Comparison of ENCODE assay signal across 8 mouse cellular contexts in genomic region chr14:118936952-118937351, GRCm38 (mm10). TPM values are rescaled to one million over a fixed set of nuclear protein-coding genes. Genes with fewer than 3 reads are reported as not detected.
DNase-seq lines count a peak whose midpoint lies in the region; ATAC-seq and TF ChIP-seq lines count a peak whose summit lies in the region.

No protein-coding gene starts in this region.

- H3K4me1 ChIP-seq in kidney, embryonic 16.5 days (ENCODE audit: insufficient read depth, low read length) = peaks cover 25% of the 10 kb centered on the region
- peaks cover 55% of the 10 kb centered on the region for H3K4me1 ChIP-seq in embryonic facial prominence, embryonic 10.5 days
- peaks cover 20% of the 10 kb centered on the region for H3K4me1 ChIP-seq in intestine, embryonic 14.5 days (replicated peaks; ENCODE audit: control insufficient read depth, insufficient read depth, low read length)
- H3K4me1 ChIP-seq in midbrain, postnatal 0 days (ENCODE audit: insufficient read depth, low read length) = 0 out of 2 replicates have a peak, but pooled peaks cover 3% of the 10 kb centered on the region

- 28% methylated on average over 4 of the region's 4 CpGs for WGBS in kidney, embryonic 16.5 days
- WGBS in embryonic facial prominence, embryonic 10.5 days = 28% methylated on average over 4 of the region's 4 CpGs
- 33% methylated on average over 4 of the region's 4 CpGs for WGBS in intestine, embryonic 14.5 days
- WGBS in midbrain, postnatal 0 days = 31% methylated on average over 4 of the region's 4 CpGs

- no peak for ATAC-seq in kidney, embryonic 16.5 days (ENCODE audit: low FRiP score, low TSS enrichment)
- ATAC-seq in intestine, embryonic 14.5 days (replicated peaks; ENCODE audit: low FRiP score, low TSS enrichment, low read depth) = no peak; the same call in 1 of the 2 replicates
- ATAC-seq in midbrain, postnatal 0 days (ENCODE audit: low FRiP score) = no peak; the same call in 1 of the 2 replicates

- H3K36me3 ChIP-seq in kidney, embryonic 16.5 days (ENCODE audit: insufficient read depth, low read length) = no peaks in the 10 kb centered on the region
- H3K36me3 ChIP-seq in embryonic facial prominence, embryonic 10.5 days (replicated peaks) = no peaks in the 10 kb centered on the region
- no peaks in the 10 kb centered on the region for H3K36me3 ChIP-seq in intestine, embryonic 14.5 days (ENCODE audit: control insufficient read depth, insufficient read depth, low read length)
- H3K36me3 ChIP-seq in midbrain, postnatal 0 days (ENCODE audit: insufficient read depth, low read length) = no peaks in the 10 kb centered on the region

- peak overlapping the region; percentile 78 for H3K27ac ChIP-seq in kidney, embryonic 16.5 days (ENCODE audit: low read length)
- H3K27ac ChIP-seq in embryonic facial prominence, embryonic 10.5 days (replicated peaks) = peak overlapping the region; percentile 96
- peak overlapping the region; percentile 84 for H3K27ac ChIP-seq in intestine, embryonic 14.5 days (ENCODE audit: low read depth)
- H3K27ac ChIP-seq in midbrain, postnatal 0 days (ENCODE audit: low read depth, low read length) = peak overlapping the region; percentile 81; the same call in 1 of the 2 replicates

- DNase-seq in kidney, postnatal 14 days = no peak
- no peak for DNase-seq in embryonic facial prominence, embryonic 10.5 days (ENCODE audit: low spot score)
- DNase-seq in intestine, embryonic 14.5 days (ENCODE audit: low spot score) = peak; percentile 60
- no peak for DNase-seq in midbrain, postnatal 0 days (ENCODE audit: low spot score)
- no peak for DNase-seq in left cerebral cortex, adult 8-10 months (ENCODE audit: low spot score in 2 of 2)
- no peak for DNase-seq in T-cell, adult 2 months (ENCODE audit: low spot score)
- DNase-seq in adrenal gland, postnatal 25 days = no peak

- no peaks in the 10 kb centered on the region for H3K9me3 ChIP-seq in kidney, embryonic 16.5 days (ENCODE audit: low read length)
- no peaks in the 10 kb centered on the region for H3K9me3 ChIP-seq in embryonic facial prominence, embryonic 10.5 days
- no peaks in the 10 kb centered on the region for H3K9me3 ChIP-seq in intestine, embryonic 14.5 days (ENCODE audit: control insufficient read depth, low read length)
- no peaks in the 10 kb centered on the region for H3K9me3 ChIP-seq in midbrain, postnatal 0 days (ENCODE audit: low read length)

- peak overlapping the region; percentile 68 for H3K9ac ChIP-seq in kidney, embryonic 16.5 days (replicated peaks; ENCODE audit: low read length)
- H3K9ac ChIP-seq in intestine, embryonic 14.5 days (ENCODE audit: low read length) = peak overlapping the region; percentile 70
- H3K9ac ChIP-seq in midbrain, postnatal 0 days (replicated peaks; ENCODE audit: low read length, poor library complexity, severe bottlenecking) = peak overlapping the region; percentile 66

- no peak for TF ChIP-seq CTCF in midbrain, postnatal 0 days (IDR thresholded peaks at IDR 0.05)

- peak overlapping the region; percentile 99 for H3K4me3 ChIP-seq in kidney, embryonic 16.5 days (ENCODE audit: low read length)
- peak overlapping the region; percentile 100 for H3K4me3 ChIP-seq in embryonic facial prominence, embryonic 10.5 days
- peak overlapping the region; percentile 96 for H3K4me3 ChIP-seq in intestine, embryonic 14.5 days (ENCODE audit: low read depth, low read length)
- H3K4me3 ChIP-seq in midbrain, postnatal 0 days (ENCODE audit: low read depth, low read length) = peak overlapping the region; percentile 100

- peak overlapping the region; percentile 70 for H3K4me2 ChIP-seq in kidney, embryonic 16.5 days (replicated peaks; ENCODE audit: low read depth, low read length)
- H3K4me2 ChIP-seq in intestine, embryonic 14.5 days (ENCODE audit: low read length) = peak overlapping the region; percentile 61
- peak overlapping the region; percentile 71 for H3K4me2 ChIP-seq in midbrain, postnatal 0 days (ENCODE audit: low read depth, low read length, poor library complexity, severe bottlenecking)

- no peaks in the 10 kb centered on the region for H3K27me3 ChIP-seq in kidney, embryonic 16.5 days (ENCODE audit: insufficient read depth, low read length)
- H3K27me3 ChIP-seq in embryonic facial prominence, embryonic 10.5 days (replicated peaks; ENCODE audit: low read depth, poor library complexity, severe bottlenecking) = no peaks in the 10 kb centered on the region
- no peaks in the 10 kb centered on the region for H3K27me3 ChIP-seq in intestine, embryonic 14.5 days (replicated peaks; ENCODE audit: control insufficient read depth, insufficient read depth, low read length)
- H3K27me3 ChIP-seq in midbrain, postnatal 0 days (ENCODE audit: insufficient read depth, low read length) = no peaks in the 10 kb centered on the region

RNA-seq across cellular contexts. Expression of gene Dnajc3, which starts 0.8 kb away (rescaled TPM):
- 48.9 and 52.3 TPM in 2 replicates for polyA plus RNA-seq in kidney, embryonic 16.5 days (2015; fragmentation: Nextera tagmentation; extraction: Ambion mirVana)
- polyA plus RNA-seq in embryonic facial prominence, embryonic 10.5 days (2016; fragmentation: Nextera tagmentation; extraction: Ambion mirVana) = 32.8 and 36.4 TPM in 2 replicates
- polyA plus RNA-seq in intestine, embryonic 14.5 days (2014; fragmentation: Nextera tagmentation; extraction: Ambion mirVana) = 34.4 and 40.9 TPM in 2 replicates
- 22.0 and 23.7 TPM in 2 replicates for total RNA-seq in midbrain, postnatal 0 days (2014; rRNA removed)
- polyA plus RNA-seq in midbrain, postnatal 0 days (2015; fragmentation: Nextera tagmentation; extraction: Ambion mirVana) = 19.2 and 19.9 TPM in 2 replicates
- total RNA-seq in left cerebral cortex, adult 8-10 months (2022) = 10 to 100 TPM; 30.8 to 32.4 (median 31.5) TPM
- 58.1 and 60.6 TPM in 2 replicates for total RNA-seq in adrenal gland, postnatal 25 days (2021)

RNA-seq across cellular contexts. Expression of gene Dzip1, which starts 11.7 kb away (rescaled TPM):
- polyA plus RNA-seq in kidney, embryonic 16.5 days (2015; fragmentation: Nextera tagmentation; extraction: Ambion mirVana) = 15.8 and 18.6 TPM in 2 replicates
- 23.3 and 25.5 TPM in 2 replicates for polyA plus RNA-seq in embryonic facial prominence, embryonic 10.5 days (2016; fragmentation: Nextera tagmentation; extraction: Ambion mirVana)
- polyA plus RNA-seq in intestine, embryonic 14.5 days (2014; fragmentation: Nextera tagmentation; extraction: Ambion mirVana) = 16.4 and 19.5 TPM in 2 replicates
- total RNA-seq in midbrain, postnatal 0 days (2014; rRNA removed) = 419 and 440 TPM in 2 replicates
- 116 and 123 TPM in 2 replicates for polyA plus RNA-seq in midbrain, postnatal 0 days (2015; fragmentation: Nextera tagmentation; extraction: Ambion mirVana)
- total RNA-seq in left cerebral cortex, adult 8-10 months (2022) = 100 to 1,000 TPM; 108 to 118 (median 112) TPM
- 16.0 and 22.7 TPM in 2 replicates for total RNA-seq in adrenal gland, postnatal 25 days (2021)
